Mouse (Mus musculus): ENCODE results near the gene Nudt3. TPM values are rescaled to one million over a fixed set of nuclear protein-coding genes. Genes with fewer than 3 reads are reported as not detected.

The Nudt3 gene
- polyA plus RNA-seq, 1 experiment from 2014 or later: 70.2 TPM

- 61% methylated on average over 15 of the region's 15 CpGs for WGBS
- no peak for TF ChIP-seq CTCF (IDR thresholded peaks at IDR 0.05; ENCODE audit: low read depth)
- Histone ChIP-seq H3K4me3 (replicated peaks; ENCODE audit: low read depth, low read length) (no peak overlapping the region), H3K36me3 (ENCODE audit: insufficient read depth, low read length) (peaks cover 26% of the 10 kb centered on the region), H3K9me3 (replicated peaks; ENCODE audit: low read length) (no peaks in the 10 kb centered on the region), H3K9ac (ENCODE audit: low read depth, low read length) (no peak overlapping the region), H3K27me3 (ENCODE audit: insufficient read depth, low read length) (no peaks in the 10 kb centered on the region), H3K4me1 (replicated peaks; ENCODE audit: insufficient read depth, low read length) (0 out of 2 replicates have a peak, but pooled peaks cover 8% of the 10 kb centered on the region), H3K27ac (no peak overlapping the region), H3K4me2 (ENCODE audit: low read length) (no peak overlapping the region)
- peak; percentile 47 for DNase-seq (ENCODE audit: low spot score)
- no peak for ATAC-seq (replicated peaks; ENCODE audit: low FRiP score, low read depth)
Measured at GRCm38 (mm10) chr17:27595659-27596375, 27.5 kb downstream of the Nudt3 start.

- H3K36me3 ChIP-seq (ENCODE audit: insufficient read depth, low read length): peaks cover 29% of the 10 kb centered on the region
Measured at GRCm38 (mm10) chr17:27592565-27592910, 30.8 kb downstream of the Nudt3 start.

GRCm38 (mm10) chr17:27591826-27592564 lies 31.3 kb downstream of the Nudt3 start:
- peaks cover 29% of the 10 kb centered on the region for H3K36me3 ChIP-seq (ENCODE audit: insufficient read depth, low read length)
- WGBS: 87% methylated on average over 12 of the region's 12 CpGs
- DNase-seq (ENCODE audit: low spot score): no peak
- H3K4me1 ChIP-seq (replicated peaks; ENCODE audit: insufficient read depth, low read length): 0 out of 2 replicates have a peak, but pooled peaks cover 5% of the 10 kb centered on the region
- H3K4me2 ChIP-seq (ENCODE audit: low read length): no peak overlapping the region
- H3K4me3 ChIP-seq (replicated peaks; ENCODE audit: low read depth, low read length): no peak overlapping the region
- ATAC-seq (replicated peaks; ENCODE audit: low FRiP score, low read depth): no peak
- no peaks in the 10 kb centered on the region for H3K27me3 ChIP-seq (ENCODE audit: insufficient read depth, low read length)
- H3K27ac ChIP-seq: no peak overlapping the region
- TF ChIP-seq CTCF (IDR thresholded peaks at IDR 0.05; ENCODE audit: low read depth): peak; percentile 49
- no peak overlapping the region for H3K9ac ChIP-seq (ENCODE audit: low read depth, low read length)
- H3K9me3 ChIP-seq (replicated peaks; ENCODE audit: low read length): no peaks in the 10 kb centered on the region

More at GRCm38 (mm10) chr17:27592565-27592910, 30.8 kb downstream of the Nudt3 start:
- no peak overlapping the region for H3K27ac ChIP-seq
- 99% methylated on average over 7 of the region's 7 CpGs for WGBS
- no peak for TF ChIP-seq CTCF (IDR thresholded peaks at IDR 0.05; ENCODE audit: low read depth)
- DNase-seq (ENCODE audit: low spot score): no peak
- H3K4me1 ChIP-seq (replicated peaks; ENCODE audit: insufficient read depth, low read length): 0 out of 2 replicates have a peak, but pooled peaks cover 6% of the 10 kb centered on the region
- no peaks in the 10 kb centered on the region for H3K27me3 ChIP-seq (ENCODE audit: insufficient read depth, low read length)
- H3K9ac ChIP-seq (ENCODE audit: low read depth, low read length): no peak overlapping the region
- H3K9me3 ChIP-seq (replicated peaks; ENCODE audit: low read length): no peaks in the 10 kb centered on the region
- ATAC-seq (replicated peaks; ENCODE audit: low FRiP score, low read depth): no peak
- no peak overlapping the region for H3K4me3 ChIP-seq (replicated peaks; ENCODE audit: low read depth, low read length)
- H3K4me2 ChIP-seq (ENCODE audit: low read length): no peak overlapping the region

GRCm38 (mm10) chr17:27588231-27588630 lies 35.1 kb downstream of the Nudt3 start:
- Histone ChIP-seq H3K27me3 (ENCODE audit: insufficient read depth, low read length) (no peaks in the 10 kb centered on the region), H3K36me3 (ENCODE audit: insufficient read depth, low read length) (peaks cover 12% of the 10 kb centered on the region; the same call in 1 of the 2 replicates), H3K27ac (no peak overlapping the region), H3K4me2 (ENCODE audit: low read length) (no peak overlapping the region), H3K9me3 (replicated peaks; ENCODE audit: low read length) (no peaks in the 10 kb centered on the region), H3K4me1 (replicated peaks; ENCODE audit: insufficient read depth, low read length) (0 out of 2 replicates have a peak, but pooled peaks cover 4% of the 10 kb centered on the region), H3K9ac (ENCODE audit: low read depth, low read length) (no peak overlapping the region), H3K4me3 (replicated peaks; ENCODE audit: low read depth, low read length) (no peak overlapping the region)
- WGBS: 66% methylated on average over 8 of the region's 8 CpGs
- no peak for ATAC-seq (replicated peaks; ENCODE audit: low FRiP score, low read depth)
- DNase-seq (ENCODE audit: low spot score): no peak
- TF ChIP-seq CTCF (IDR thresholded peaks at IDR 0.05; ENCODE audit: low read depth): no peak

GRCm38 (mm10) chr17:27587252-27587651 lies 36.0 kb downstream of the Nudt3 start:
- DNase-seq (ENCODE audit: low spot score) (no peak), ATAC-seq (replicated peaks; ENCODE audit: low FRiP score, low read depth) (0 out of 2 replicates have a peak, but pooled peaks have one; percentile 27)
- TF ChIP-seq CTCF (IDR thresholded peaks at IDR 0.05; ENCODE audit: low read depth): no peak
- Histone ChIP-seq H3K9me3 (replicated peaks; ENCODE audit: low read length) (no peaks in the 10 kb centered on the region), H3K36me3 (ENCODE audit: insufficient read depth, low read length) (peaks cover 6% of the 10 kb centered on the region; the same call in 1 of the 2 replicates), H3K9ac (ENCODE audit: low read depth, low read length) (no peak overlapping the region), H3K4me1 (replicated peaks; ENCODE audit: insufficient read depth, low read length) (0 out of 2 replicates have a peak, but pooled peaks cover 4% of the 10 kb centered on the region), H3K4me3 (replicated peaks; ENCODE audit: low read depth, low read length) (no peak overlapping the region), H3K27ac (no peak overlapping the region), H3K27me3 (ENCODE audit: insufficient read depth, low read length) (no peaks in the 10 kb centered on the region), H3K4me2 (ENCODE audit: low read length) (no peak overlapping the region)
- 72% methylated on average over 12 of the region's 12 CpGs for WGBS

- Histone ChIP-seq H3K9ac (ENCODE audit: low read depth, low read length) (no peak overlapping the region), H3K27me3 (ENCODE audit: insufficient read depth, low read length) (no peaks in the 10 kb centered on the region), H3K36me3 (ENCODE audit: insufficient read depth, low read length) (peaks cover 6% of the 10 kb centered on the region; the same call in 1 of the 2 replicates), H3K9me3 (replicated peaks; ENCODE audit: low read length) (no peaks in the 10 kb centered on the region), H3K27ac (no peak overlapping the region), H3K4me2 (ENCODE audit: low read length) (no peak overlapping the region), H3K4me1 (replicated peaks; ENCODE audit: insufficient read depth, low read length) (0 out of 2 replicates have a peak, but pooled peaks cover 4% of the 10 kb centered on the region), H3K4me3 (replicated peaks; ENCODE audit: low read depth, low read length) (no peak overlapping the region)
- TF ChIP-seq CTCF (IDR thresholded peaks at IDR 0.05; ENCODE audit: low read depth): no peak
- ATAC-seq (replicated peaks; ENCODE audit: low FRiP score, low read depth) (no peak), DNase-seq (ENCODE audit: low spot score) (no peak)
- WGBS: 54% methylated on average over 9 of the region's 9 CpGs
Measured at GRCm38 (mm10) chr17:27586661-27587060, 36.6 kb downstream of the Nudt3 start.
